Mouse (Mus musculus) left cerebral cortex, postnatal 25 days (tissue): ENCODE measurements around the gene Klhl29. TPM values are rescaled to one million over a fixed set of nuclear protein-coding genes. Genes with fewer than 3 reads are reported as not detected.

Experiments
- DNase-seq, 2 experiments: peaks; one replicate each; pipeline ENCODE4 v3.0.0; 2022; ENCODE audit warnings: low spot score in 2 of 2, mixed read lengths in 1 of 2
- intact Hi-C: fragments of 180-260 bp; cut with DNase I; formaldehyde crosslinking; loops from one replicate; pipeline ENCODE4 v1.15.1; 2025
- total RNA-seq, 2 experiments: library from RNA; stranded (reverse); gene quantifications; 2 replicates each; pipeline ENCODE4 v1.2.3; 2021

The Klhl29 gene
- total RNA-seq, 2 experiments from 2014 or later: 43.8 to 46.2 TPM

DNA sequence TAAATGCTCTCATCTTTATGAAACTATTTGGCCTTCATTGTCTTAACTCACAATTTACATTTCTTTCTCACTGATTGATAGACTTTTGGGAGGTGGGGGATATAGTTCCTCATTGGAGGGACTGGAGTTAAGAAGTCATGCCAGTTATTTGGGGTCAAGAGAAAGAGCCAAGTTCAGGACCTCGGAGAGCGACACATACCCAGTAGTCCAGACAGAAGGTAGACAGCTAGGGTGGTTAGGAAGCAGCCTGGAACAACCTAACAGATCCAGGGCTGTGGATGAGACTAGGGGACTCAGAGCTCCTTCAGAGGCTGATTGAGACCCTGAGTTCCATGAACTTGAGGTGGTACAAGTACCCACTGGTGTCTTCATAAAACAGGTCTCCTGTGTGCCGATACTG lies 264.1 kb downstream of the Klhl29 start:
- intact Hi-C loops: no loop called here
- DNase-seq: no peak

DNA sequence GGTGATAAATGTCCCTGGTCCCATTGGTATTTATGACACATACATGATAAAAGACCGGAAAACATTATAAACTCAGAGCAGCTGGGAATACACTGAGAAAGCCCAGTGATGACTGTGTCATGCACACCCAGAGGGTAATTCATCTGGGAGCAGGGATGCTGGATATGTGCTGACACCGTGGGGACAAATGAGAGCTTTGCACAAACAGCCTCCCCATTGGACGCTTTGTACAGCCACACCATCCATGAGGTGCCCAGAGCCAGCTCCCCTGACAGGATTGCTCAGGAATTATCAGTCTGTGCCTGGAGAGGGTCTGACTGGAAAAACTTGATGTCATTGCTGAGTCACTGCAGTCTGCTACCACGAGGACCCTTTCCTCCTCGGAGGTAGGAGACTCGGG lies 266.9 kb downstream of the Klhl29 start:
- intact Hi-C loops: no loop called here

DNA sequence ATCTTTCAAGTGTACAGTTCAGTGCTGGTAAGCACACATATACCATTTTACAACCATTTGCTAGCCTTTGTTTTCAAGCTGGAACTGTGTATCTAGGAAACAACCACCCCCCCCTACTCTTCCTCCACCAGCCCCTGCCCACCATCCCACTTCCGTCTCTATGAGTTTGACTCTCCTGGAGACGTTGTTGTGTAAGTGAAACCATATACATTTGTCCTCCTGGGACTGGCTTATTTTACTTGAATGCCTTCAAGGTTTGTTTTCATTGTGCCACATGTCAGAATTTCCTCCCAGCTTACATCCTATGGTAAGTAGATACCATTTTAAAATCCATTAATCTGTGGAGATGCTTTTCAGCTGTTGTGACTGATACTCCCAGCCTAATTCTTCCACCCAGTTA lies 267.7 kb downstream of the Klhl29 start:
- intact Hi-C loops: no loop called here
- no peak for DNase-seq

More for the DNA sequence above, 266.9 kb downstream of the Klhl29 start:
- no peak for DNase-seq

DNA sequence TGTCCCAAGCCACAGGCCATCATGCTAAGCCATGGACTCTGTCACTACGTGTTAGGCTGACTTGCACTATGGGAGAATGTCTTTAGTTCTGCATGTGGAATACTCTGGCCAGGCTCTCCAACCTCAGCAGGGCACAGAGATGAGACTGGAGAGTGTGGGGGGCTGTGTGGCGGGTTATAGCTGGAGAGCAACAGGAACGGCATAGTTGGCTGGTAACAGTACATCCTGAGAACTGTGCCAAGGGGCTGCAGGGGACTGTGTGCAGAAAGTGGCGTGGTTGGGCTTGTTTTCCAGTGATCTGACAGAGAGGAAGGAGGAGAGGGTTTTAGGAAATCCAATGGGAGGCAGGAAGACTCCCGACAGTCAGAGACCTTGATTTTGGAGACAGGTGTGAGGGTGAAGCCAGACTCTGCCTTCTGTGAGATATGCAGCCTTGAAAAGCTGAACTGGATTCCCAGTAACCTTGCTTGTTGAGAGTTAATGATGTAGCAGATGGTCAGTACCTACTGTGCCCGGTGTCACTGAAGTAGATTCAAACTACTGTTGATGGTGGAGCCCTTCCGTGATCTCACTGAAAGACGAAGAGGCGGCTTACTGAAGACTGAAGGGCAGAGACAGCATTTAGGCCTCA lies 270.9 kb downstream of the Klhl29 start:
- DNase-seq: no peak
- intact Hi-C loops: no loop called here

DNA sequence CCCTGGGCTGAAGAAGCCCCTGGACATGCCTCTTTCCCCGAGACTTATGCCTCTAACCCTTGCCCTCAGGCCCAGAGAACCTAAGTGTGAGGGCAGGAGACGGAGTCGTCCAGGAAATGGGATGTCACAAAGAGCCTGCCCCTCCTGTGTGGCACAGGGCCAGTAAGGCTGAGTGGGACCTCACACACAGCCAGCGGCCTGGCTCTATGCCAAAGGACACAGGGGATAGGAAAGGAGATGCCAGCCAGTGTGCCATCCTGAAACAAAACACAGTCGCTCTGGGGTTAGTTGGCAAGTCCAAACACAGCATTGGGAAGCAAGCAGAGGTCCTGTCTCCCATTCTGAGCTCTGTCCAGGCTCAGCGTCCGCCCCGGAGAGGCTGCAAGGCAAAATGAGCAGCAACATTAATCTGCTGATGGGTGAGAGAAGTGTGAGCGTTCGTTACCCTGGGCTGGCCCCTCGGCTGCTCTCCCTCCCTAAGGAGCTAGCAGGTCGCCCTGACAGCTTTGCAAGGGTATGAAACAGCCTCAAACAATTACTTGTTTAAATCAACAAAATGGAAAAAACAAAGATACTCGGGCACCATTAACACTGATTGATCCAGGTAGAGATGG lies 274.0 kb downstream of the Klhl29 start:
- intact Hi-C loops: no loop called here
- DNase-seq: no peak

DNA sequence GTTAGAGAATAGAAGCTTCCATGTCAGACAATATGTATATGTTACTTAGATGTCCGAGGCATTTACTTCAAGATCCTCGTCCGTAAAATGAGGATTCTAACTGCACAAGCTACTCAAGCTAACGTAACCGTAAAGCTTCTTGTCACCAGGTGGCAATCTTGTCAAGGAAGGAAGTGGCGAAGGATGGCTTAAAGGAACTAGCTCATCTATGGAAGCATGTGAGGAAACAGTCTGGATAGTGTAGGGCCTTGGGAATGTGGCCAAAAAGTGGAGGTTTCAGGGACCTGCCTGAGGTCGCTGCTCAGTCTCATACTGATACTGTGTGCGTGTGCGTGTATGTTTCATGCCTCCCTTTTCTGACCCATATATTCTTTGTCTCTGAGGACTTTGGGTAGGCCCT lies 275.9 kb downstream of the Klhl29 start:
- DNase-seq: peak in 1 of 2 experiments; percentile 58

DNA sequence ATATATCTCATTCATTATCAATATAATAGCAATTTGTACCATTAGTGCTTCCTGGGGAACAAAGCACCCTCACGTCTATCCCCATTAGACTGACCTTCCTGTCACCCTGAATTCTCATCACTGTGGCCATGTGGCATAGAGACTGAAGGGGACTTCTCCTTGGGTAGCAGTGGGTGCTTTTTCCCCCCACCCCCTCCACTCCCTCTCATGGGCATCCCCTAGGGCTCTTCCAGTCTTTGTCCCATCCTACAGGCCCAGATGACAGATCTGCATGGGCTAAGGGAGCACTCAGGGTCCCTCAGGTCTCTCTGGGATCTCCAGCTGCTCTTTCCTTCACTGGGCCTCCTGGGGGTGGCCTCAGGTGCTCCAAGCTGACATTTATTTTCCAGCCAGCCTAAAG lies 286.8 kb downstream of the Klhl29 start:
- DNase-seq: no peak
- intact Hi-C loops: no loop called here

More for the DNA sequence above, 275.9 kb downstream of the Klhl29 start:
- intact Hi-C loops: no loop called here

DNA sequence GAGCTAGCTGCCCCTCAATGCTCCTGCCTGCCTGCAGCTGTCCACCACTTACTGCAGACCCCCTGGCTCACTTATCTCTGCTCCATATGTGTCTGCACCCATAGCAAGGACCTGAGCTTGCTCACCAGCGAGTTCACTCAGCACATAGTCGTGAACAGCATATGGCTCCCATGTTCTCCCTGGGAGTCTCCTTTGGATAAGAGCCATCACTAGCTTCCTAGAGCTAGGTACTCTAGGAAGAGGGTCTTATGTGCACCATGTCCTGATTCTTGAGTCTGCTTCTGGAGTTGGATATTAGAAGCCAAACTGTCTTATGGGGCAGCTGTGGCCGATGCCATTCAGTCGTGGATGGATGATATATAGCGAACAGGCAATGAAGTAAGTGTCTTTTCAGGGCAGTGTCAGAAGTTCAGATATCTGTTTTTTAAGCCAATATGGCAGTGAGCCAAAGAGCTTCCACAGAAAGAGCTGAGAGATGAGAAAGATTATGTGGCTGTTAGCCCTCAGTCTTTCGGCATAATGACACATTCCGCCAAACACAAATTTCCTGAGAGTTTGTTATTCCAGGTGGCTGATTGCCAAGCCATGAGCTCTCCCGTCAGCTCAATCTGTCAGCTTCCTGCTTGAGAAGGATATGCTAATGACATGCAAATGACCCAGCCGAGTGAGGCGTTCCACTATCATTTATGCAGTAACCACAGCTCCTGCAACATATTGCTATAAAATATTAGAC lies 287.5 kb downstream of the Klhl29 start:
- DNase-seq: peak; percentile 55 to 64
- intact Hi-C loops: no loop called here

DNA sequence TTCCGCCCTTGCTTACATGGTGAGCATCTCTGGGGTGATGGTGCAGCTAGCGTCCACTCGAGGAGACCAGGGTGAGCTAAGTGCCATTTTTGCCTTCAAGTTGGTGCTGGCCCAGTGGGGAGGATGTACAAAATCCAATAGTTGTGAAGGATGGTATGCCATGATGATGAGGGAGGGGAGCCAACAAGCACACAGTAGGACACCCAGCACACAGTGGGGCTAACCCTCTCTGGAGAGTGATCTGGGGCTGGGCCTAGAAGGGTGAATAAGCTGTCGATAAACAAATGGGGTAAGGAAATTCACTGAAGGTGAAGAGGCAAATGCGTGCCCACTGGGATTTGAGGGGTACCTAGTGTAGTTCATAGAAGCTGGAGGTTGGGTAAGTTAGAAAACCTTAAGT lies 290.8 kb downstream of the Klhl29 start:
- intact Hi-C loops: no loop called here
- no peak for DNase-seq

DNA sequence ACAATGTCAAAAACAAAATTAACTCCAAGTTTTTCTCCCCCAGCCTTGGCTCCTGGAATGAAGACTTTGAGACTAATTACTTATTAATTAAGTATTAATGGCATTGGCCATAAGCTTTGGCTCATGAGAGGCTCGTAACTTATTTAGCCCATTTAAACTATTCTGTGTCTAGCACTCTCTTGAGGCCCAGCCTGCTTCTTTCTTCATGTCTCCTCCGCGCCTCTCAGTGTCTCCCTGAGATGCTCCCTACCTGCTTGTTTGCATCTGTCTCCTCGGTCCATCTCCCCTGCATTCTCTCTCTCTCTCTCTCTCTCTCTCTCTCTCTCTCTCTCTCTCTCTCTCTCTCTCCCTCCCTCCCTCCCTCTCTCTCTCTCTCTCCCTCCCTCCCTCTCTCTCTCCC lies 294.0 kb downstream of the Klhl29 start:
- no peak for DNase-seq

DNA sequence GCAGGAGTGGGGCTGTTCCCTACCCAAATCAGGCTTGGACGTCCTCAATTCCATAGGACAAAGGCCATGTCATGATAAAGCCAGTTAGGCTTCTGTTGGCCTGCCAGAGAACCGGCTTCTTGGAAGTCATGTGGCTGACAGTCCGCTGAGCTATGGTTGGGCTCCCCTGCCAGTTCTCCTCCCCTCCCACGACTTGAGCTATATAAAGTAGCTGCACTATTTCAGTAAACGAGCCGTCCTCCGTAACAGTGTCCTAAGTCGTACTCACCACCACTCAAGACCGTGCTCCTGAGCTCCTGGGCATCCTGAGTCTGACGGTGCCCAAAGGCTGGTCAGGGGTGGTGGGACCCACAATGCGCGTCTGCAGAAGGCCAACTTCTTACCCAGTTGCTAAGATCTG lies 302.3 kb downstream of the Klhl29 start:
- DNase-seq: peak in 1 of 2 experiments; percentile 82
- intact Hi-C loops: loop anchor here (2.0 kb wide), 1 partner anchor 42 kb away; no protein-coding TSS in a partner anchor

More for the DNA sequence above, 294.0 kb downstream of the Klhl29 start:
- intact Hi-C loops: no loop called here

DNA sequence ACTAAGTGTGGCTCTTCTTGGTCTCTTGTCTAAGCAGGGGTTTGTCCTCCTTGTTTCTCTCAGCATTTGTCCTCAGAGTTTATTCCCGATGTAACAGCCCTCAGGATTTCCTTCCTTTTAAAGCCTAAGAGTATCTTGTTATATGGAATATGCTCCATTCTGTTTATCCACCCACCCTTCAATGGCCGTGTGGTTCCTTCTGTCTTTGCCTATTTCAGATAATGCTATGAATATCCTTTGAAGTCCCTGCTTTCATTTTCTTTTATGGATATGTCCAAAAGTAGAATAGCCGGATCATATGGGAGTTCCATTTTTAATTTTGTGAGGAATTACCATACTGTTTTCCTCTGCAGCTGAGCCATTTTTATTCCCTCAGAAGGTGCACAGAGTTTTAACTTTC lies 305.4 kb downstream of the Klhl29 start:
- intact Hi-C loops: no loop called here
- DNase-seq: peak in 1 of 2 experiments; percentile 90

DNA sequence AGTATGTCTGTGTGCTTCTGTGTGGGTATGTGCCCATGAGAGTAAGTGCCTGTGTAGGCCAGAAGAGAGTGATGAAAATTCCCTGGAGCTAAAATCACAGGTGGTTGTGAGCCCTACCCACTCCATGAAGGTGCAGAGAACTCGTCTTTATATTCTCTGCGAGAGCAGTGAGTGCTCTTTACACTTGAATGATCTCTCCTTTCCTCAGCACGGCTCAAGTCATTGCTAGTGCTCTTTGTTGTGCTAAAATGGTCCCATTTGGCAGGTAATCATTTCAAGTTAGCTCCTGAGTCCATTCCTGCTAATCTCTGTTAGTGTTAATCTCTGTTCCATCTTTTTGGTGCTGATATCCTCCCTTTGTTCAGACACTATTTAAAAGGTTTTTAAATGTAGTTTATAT lies 307.9 kb downstream of the Klhl29 start:
- intact Hi-C loops: no loop called here
- DNase-seq: no peak

DNA sequence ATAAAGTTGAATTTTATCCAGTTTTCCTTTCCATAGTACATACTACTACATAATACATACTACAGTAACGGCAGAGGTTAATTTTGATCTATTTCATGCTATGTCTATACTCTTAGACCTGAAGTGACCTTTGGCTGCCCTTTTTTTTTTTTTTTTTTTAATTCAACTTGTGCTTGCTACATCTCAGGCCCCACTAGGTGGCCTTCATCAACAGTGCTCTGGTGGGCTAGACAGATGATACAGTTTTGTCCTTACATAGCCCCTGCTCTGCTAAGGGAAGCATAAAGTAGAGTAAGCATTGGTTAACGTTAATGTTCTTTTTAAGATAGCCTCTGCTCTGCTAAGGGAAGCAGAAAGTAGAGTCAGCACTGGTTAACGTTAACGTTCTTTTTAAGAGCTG lies 327.4 kb downstream of the Klhl29 start:
- no peak for DNase-seq
- intact Hi-C loops: no loop called here

DNA sequence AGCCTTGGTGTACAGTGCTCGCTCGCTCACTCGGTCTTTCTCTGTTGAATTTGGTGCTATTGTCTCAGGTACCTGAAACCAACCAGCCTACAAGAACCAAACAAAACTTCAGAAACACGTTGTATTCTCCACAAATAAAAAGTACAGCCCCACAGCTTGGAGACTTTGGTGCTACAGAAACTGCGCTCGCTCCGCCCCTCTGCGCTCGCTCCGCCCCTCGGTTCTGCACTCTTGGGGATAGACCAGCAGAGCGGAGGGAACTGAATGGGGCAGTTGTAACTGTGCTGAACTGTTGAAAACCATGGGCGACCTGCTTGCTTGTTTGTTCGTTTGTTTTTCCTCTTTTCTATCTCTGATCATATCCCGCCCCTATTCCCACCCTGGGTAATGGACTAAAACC lies 331.3 kb downstream of the Klhl29 start:
- intact Hi-C loops: no loop called here
- no peak for DNase-seq

DNA sequence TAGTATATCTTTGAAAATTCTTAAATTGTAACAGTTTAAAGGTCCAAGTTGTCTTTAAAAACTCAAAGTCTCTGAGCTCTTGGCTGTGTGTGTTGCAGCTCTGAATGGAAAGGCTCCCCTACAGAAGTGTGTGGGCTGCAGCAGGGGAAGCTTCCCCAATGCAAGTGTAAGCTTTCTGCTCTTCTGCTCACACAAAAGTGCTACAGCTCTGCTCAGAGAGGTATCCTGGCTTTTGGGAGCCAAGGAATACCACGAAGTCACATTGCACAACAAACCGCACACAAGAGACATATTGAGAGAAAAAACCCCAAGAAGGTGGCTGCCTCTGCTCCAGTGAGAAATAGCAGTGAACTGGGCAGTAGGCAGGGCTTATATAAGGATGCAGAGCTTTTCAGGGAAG lies 337.5 kb downstream of the Klhl29 start:
- intact Hi-C loops: loop anchor here (10.0 kb wide), 1 partner anchor 327 kb away; no protein-coding TSS in a partner anchor
- peak in 1 of 2 experiments; percentile 66 for DNase-seq

DNA sequence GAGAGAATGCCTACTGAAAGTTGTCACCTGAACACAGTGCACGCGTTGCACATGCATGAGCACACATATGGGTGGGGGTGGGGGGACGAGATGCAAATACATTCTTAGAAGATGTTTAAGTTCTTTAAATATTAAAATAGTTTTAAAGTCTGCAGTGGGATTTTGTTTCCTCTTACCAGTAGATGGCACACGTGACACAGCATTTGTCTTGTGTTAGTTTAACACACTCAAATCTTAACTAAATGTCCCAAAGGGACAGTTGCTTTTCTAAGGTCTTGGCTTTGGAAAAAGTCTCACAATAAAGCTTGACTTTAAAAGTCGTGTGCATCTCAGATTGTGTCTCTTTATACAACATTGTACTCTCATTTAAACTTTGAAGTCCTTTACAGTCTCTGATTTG lies 346.4 kb downstream of the Klhl29 start:
- intact Hi-C loops: loop anchor here (5.0 kb wide), 1 partner anchor 108 kb away; no protein-coding TSS in a partner anchor

More for the DNA sequence above, 346.4 kb downstream of the Klhl29 start:
- DNase-seq: peak in 1 of 2 experiments; percentile 50
